Mouse (Mus musculus): ENCODE results near the gene Zfp715. TPM values are rescaled to one million over a fixed set of nuclear protein-coding genes. Genes with fewer than 3 reads are reported as not detected.
A peak's percentile ranks its signal among the peaks of the same experiment; 100 is the strongest.
"Not testable (repeated sequence)": the region's sequence is repeated elsewhere in the genome, so short reads cannot be mapped to it uniquely, and the experiment has no call there.

Gene Zfp715
- total and polyA plus RNA-seq, 2 experiments from 2014 or later = 13.4 to 21.2 TPM

DNA sequence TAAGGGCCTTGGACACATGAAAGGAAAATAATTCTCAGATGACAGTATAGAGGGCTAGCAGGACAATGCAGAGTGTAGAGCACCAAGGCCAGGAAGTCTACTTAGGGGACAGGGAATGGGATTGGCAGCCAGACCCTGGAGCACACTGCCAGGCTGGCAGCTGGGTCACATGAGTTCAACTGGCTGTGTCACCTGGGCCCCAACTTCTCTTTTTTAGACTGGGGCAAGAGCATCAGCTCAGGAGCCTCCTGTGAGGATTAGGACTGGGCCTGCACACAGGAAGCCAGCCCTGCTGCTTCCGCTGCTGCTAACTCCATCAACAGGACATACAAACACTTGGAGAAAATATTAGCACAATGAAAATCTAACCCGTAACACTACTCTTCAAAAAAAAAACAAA lies 4.0 kb downstream of the Zfp715 start:
- no peak for TF ChIP-seq CTCF (IDR thresholded peaks at IDR 0.05; ENCODE audit: low read depth)
- Histone ChIP-seq H3K4me2 (ENCODE audit: low read depth, low read length) (no peak overlapping the region), H3K4me3 (ENCODE audit: low read length) (no peak overlapping the region), H3K27ac (no peak overlapping the region), H3K36me3 (ENCODE audit: insufficient read depth, low read length) (peaks cover 12% of the 10 kb centered on the region; the same call in 1 of the 2 replicates), H3K9me3 (ENCODE audit: low read length) (no peaks in the 10 kb centered on the region), H3K4me1 (ENCODE audit: insufficient read depth, low read length) (no peaks in the 10 kb centered on the region), H3K27me3 (ENCODE audit: insufficient read depth, low read length) (no peaks in the 10 kb centered on the region), H3K9ac (replicated peaks; ENCODE audit: low read length) (no peak overlapping the region)
- DNase-seq (ENCODE audit: low spot score) = no peak
- WGBS = 92% methylated on average over 2 of the region's 2 CpGs
- no peak for ATAC-seq

DNA sequence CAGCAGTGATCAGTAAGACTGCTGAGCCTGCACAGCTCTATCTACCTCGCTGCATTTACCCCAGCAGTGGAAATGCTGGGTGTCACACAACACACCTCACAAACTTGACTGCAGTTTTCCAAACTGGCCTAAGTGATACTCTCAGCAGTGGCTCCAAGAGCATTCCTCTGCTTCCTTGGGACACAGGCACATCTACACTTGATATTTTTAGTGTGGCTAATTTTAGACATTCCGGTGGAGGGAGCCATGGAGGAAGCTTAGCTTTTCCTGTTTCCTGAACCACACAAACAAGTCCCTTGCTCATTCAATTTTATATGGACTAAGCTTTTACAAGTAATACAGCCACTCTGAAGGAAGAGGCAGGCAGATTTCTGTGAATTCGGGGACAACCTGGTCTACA lies 7.9 kb downstream of the Zfp715 start:
- no peaks in the 10 kb centered on the region for H3K27me3 ChIP-seq (ENCODE audit: insufficient read depth, low read length)
- DNase-seq (ENCODE audit: low spot score) = no peak

DNA sequence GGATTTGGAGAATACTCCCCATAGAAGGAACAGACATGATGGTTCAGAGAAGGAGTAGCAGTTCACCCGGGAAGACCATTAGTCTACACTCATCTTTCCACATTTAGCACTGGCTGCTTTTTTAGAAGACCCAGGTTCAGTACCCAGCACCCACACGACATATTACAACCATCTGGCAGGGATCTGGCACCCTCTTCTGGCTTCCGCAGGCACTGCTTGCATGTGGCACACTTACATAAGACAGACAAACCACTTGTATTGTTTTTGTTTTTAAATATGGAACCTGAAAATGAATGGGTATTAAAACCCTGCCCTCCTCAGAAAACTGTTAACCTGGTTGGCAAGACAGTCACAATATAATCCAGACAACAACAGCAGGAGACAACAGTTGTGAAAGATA lies 21.6 kb downstream of the Zfp715 start:
- DNase-seq (ENCODE audit: low spot score) (no peak), ATAC-seq (no peak)
- Histone ChIP-seq H3K9ac (replicated peaks; ENCODE audit: low read length) (no peak overlapping the region), H3K27me3 (ENCODE audit: insufficient read depth, low read length) (no peaks in the 10 kb centered on the region), H3K9me3 (ENCODE audit: low read length) (no peaks in the 10 kb centered on the region), H3K36me3 (ENCODE audit: insufficient read depth, low read length) (peaks cover 3% of the 10 kb centered on the region; the same call in 1 of the 2 replicates), H3K27ac (no peak overlapping the region), H3K4me1 (ENCODE audit: insufficient read depth, low read length) (no peaks in the 10 kb centered on the region), H3K4me3 (ENCODE audit: low read length) (no peak overlapping the region), H3K4me2 (ENCODE audit: low read depth, low read length) (no peak overlapping the region)
- no peak for TF ChIP-seq CTCF (IDR thresholded peaks at IDR 0.05; ENCODE audit: low read depth)
- WGBS = 87% methylated on average over 3 of the region's 3 CpGs

More for the DNA sequence above, 7.9 kb downstream of the Zfp715 start:
- no peak for TF ChIP-seq CTCF (IDR thresholded peaks at IDR 0.05; ENCODE audit: low read depth)
- no peak overlapping the region for H3K4me3 ChIP-seq (ENCODE audit: low read length)
- no peaks in the 10 kb centered on the region for H3K9me3 ChIP-seq (ENCODE audit: low read length)
- peaks cover 25% of the 10 kb centered on the region for H3K36me3 ChIP-seq (ENCODE audit: insufficient read depth, low read length)
- WGBS = 85% methylated on average over 3 of the region's 3 CpGs
- ATAC-seq = no peak
- H3K4me2 ChIP-seq (ENCODE audit: low read depth, low read length) = no peak overlapping the region
- no peak overlapping the region for H3K9ac ChIP-seq (replicated peaks; ENCODE audit: low read length)
- H3K4me1 ChIP-seq (ENCODE audit: insufficient read depth, low read length) = no peaks in the 10 kb centered on the region
- no peak overlapping the region for H3K27ac ChIP-seq

DNA sequence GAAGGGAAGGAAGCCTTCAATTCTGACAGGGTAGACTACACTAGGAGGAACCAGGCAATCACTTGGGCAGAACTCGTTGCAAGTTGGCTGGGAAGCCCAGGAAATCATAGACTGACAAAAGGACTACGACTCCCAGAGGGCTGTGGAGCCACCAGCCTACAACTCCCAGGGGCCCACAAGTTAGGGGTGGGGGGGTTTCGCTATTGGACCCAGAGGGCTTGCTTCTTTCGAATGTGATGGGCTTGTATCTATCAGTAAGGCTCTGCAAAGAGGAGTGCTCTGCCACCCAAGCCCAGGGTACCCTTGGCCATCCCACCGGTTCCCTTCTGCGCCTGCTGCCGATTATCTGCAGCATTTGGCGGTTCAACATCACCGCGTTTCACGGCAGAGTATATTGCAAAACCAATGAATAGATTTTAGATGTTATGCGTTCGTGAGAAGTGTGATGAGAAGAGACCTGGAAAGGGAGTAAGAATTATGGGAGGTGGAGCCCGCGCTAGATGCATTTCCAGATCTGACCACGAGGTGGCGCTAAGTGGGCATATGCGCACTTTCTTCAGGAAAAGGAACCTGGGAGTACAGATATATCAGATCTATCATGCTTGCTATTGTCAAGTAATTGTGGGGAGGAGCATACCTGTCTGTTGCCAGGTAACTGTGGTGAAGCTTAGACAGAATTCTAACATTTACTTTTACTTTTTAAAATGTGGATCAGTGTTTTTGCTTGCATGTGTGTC lies 30.1 kb downstream of the Zfp715 start:
- Histone ChIP-seq H3K4me2 (ENCODE audit: low read depth, low read length) (peak overlapping the region; percentile 64), H3K9me3 (ENCODE audit: low read length) (no peaks in the 10 kb centered on the region), H3K27ac (peak overlapping the region; percentile 46), H3K4me1 (ENCODE audit: insufficient read depth, low read length) (no peaks in the 10 kb centered on the region), H3K4me3 (ENCODE audit: low read length) (peak overlapping the region; percentile 45), H3K36me3 (ENCODE audit: insufficient read depth, low read length) (no peaks in the 10 kb centered on the region), H3K9ac (replicated peaks; ENCODE audit: low read length) (peak overlapping the region; percentile 68), H3K27me3 (ENCODE audit: insufficient read depth, low read length) (no peaks in the 10 kb centered on the region)
- TF ChIP-seq CTCF (IDR thresholded peaks at IDR 0.05; ENCODE audit: low read depth) = peak; percentile 94
- DNase-seq (ENCODE audit: low spot score) = peak; percentile 75
- ATAC-seq = peak; percentile 93
- WGBS = 8% methylated on average over 18 of the region's 18 CpGs

DNA sequence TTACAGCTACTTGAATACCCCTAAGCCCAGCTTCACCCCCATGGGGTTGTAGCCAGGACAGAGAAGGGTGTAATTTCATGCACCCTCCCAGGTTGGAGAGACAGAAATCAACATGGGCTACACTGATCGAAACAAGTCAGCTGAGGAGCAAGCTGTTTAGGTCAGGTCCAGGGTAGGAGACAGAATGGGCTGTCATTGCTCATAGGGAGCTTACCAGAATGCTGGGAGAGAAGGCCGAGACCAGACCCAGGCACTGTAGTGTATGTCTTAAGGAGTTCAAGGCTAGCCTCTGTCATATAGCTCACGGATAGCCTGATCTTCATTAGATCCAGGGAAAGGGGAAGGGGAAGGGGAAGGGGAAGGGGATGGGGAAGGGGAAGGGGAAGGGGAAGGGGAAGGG lies 30.6 kb downstream of the Zfp715 start:
- Histone ChIP-seq H3K9me3 (ENCODE audit: low read length) (no peaks in the 10 kb centered on the region), H3K36me3 (ENCODE audit: insufficient read depth, low read length) (no peaks in the 10 kb centered on the region), H3K4me1 (ENCODE audit: insufficient read depth, low read length) (no peaks in the 10 kb centered on the region), H3K4me3 (ENCODE audit: low read length) (no peak overlapping the region), H3K9ac (replicated peaks; ENCODE audit: low read length) (no peak overlapping the region), H3K27ac (no peak overlapping the region), H3K4me2 (ENCODE audit: low read depth, low read length) (no peak overlapping the region), H3K27me3 (ENCODE audit: insufficient read depth, low read length) (no peaks in the 10 kb centered on the region)
- no peak for DNase-seq (ENCODE audit: low spot score)
- peak; percentile 24; the same call in 1 of the 2 replicates for ATAC-seq
- 87% methylated on average over 3 of the region's 3 CpGs for WGBS
- TF ChIP-seq CTCF (IDR thresholded peaks at IDR 0.05; ENCODE audit: low read depth) = no peak

DNA sequence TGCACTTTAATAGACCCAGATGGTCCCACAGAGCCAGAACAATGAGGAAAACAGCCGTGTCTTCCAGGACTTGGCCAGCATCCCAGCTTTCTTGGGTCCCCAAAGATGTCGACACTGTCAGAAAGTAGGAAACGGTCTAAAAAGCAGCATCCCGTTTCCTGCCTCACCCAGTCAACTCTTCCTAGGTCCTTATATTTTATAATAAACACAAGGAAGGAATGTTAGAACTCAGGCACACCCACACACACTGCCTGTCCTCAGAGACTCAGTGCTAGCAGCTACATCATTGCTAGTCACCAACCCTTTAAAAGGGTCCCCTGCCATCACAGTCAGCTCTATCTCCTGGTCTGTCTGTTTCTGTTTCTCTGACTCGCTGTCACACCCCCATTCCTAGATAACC lies 35.7 kb downstream of the Zfp715 start:
- Histone ChIP-seq H3K27me3 (ENCODE audit: insufficient read depth, low read length) (no peaks in the 10 kb centered on the region), H3K36me3 (ENCODE audit: insufficient read depth, low read length) (no peaks in the 10 kb centered on the region), H3K4me1 (ENCODE audit: insufficient read depth, low read length) (no peaks in the 10 kb centered on the region), H3K9me3 (ENCODE audit: low read length) (no peaks in the 10 kb centered on the region), H3K4me2 (ENCODE audit: low read depth, low read length) (no peak overlapping the region), H3K9ac (replicated peaks; ENCODE audit: low read length) (no peak overlapping the region), H3K4me3 (ENCODE audit: low read length) (no peak overlapping the region), H3K27ac (no peak overlapping the region)
- no peak for TF ChIP-seq CTCF (IDR thresholded peaks at IDR 0.05; ENCODE audit: low read depth)
- DNase-seq (ENCODE audit: low spot score) (peak; percentile 3), ATAC-seq (no peak)
- 44% methylated on average over 5 of the region's 5 CpGs for WGBS

DNA sequence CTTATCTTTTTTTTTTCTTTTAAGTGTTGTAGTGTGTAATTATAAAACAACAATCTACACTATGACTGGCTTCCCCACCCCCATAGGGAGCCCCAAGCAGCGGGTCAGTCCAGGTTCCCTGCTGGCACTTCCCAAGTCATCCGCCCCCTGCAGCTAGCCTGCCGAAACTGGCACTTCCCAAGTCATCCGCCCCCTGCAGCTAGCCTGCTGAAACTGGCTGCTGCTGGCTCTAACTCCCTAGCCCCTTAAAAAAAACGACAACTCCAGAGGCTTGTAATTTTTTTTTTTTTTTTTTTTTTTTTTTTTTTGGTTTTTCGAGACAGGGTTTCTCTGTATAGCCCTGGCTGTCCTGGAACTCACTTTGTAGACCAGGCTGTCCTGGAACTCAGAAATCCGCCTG lies 36.9 kb downstream of the Zfp715 start:
- WGBS = 57% methylated on average over 6 of the region's 7 CpGs
- H3K27me3 ChIP-seq (ENCODE audit: insufficient read depth, low read length); H3K27ac ChIP-seq; H3K4me1 ChIP-seq (ENCODE audit: insufficient read depth, low read length); H3K9ac ChIP-seq (replicated peaks; ENCODE audit: low read length); ATAC-seq; DNase-seq (ENCODE audit: low spot score); H3K4me2 ChIP-seq (ENCODE audit: low read depth, low read length); H3K36me3 ChIP-seq (ENCODE audit: insufficient read depth, low read length); H3K4me3 ChIP-seq (ENCODE audit: low read length); H3K9me3 ChIP-seq (ENCODE audit: low read length): not testable (repeated sequence)
